Mouse (Mus musculus) spleen, adult 12 weeks (tissue): Measurements from ENCODE around the gene Fam169b.
"Not testable (repeated sequence)": the region's sequence is repeated elsewhere in the genome, so short reads cannot be mapped to it uniquely, and the experiment has no call there.

Source experiments
- DNase-seq: peaks from one replicate; pipeline ENCODE4 v3.0.0; 2022; ENCODE audit warnings: low spot score

The Fam169b gene

DNA sequence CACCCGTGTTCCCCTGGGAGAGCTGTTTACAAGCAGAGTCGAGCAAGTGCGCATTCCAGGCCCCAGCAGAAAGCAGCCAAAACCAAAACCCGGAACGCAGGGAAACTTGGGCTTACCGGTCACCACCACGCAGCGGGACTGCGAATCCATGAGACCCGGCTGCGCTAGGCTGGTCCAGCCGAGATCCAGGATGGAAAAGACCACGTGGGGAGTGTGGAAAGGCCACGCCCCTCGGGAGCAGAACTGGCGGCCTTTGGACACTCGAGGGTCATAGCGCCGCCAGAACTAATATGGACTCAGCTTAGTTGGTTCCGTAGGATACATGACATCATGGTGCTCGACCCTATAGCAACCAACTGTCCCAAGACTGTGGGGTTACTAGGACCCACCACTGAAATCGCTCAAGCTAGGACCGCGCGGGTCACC lies 9.6 kb upstream of the Fam169b start, which contains the start of gene Pgpep1l:
Gene Pgpep1l (minus strand): TSS at position 206 of the 426 bp plus-strand sequence.
- DNase-seq: no peak

DNA sequence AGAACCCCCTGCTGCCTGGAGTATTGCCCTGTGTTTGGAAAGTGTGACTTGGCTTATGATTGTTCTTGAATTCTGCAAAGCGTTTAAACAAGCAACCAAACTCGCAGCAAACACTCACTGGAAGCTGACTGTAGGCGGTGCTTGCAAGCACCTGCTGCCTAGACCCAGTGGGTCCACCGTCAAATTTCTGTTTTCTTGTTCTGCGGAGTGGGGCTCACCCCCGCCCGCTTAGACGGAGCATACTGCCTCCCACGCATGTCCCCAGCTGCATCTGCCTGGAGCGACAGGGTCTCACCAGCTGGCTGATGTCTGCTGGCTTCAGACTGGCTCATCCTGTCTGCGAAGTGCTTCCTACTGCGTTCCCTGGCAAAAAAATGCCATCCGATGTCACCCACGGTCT lies 9.1 kb upstream of the Fam169b start:
- no peak for DNase-seq

DNA sequence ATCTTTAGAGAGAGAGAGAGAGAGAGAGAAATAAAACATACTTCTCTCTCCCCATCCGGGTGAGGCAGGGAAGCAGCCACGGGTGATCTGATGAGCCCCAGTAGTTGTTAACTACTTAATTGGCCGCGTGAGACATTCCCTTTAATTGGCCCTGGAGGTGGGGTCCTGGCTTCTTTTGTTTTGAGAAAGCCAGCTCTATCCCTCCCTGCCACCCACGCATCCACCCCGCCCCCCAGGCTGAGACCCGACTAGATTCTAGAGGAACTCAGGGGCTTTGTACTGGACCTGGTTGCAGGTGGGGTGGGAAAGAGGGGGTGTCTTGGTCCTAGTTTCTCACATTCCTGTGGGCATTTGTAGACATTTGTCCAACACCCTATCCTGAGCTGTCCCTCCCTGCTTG lies 8.2 kb upstream of the Fam169b start:
- DNase-seq: no peak

DNA sequence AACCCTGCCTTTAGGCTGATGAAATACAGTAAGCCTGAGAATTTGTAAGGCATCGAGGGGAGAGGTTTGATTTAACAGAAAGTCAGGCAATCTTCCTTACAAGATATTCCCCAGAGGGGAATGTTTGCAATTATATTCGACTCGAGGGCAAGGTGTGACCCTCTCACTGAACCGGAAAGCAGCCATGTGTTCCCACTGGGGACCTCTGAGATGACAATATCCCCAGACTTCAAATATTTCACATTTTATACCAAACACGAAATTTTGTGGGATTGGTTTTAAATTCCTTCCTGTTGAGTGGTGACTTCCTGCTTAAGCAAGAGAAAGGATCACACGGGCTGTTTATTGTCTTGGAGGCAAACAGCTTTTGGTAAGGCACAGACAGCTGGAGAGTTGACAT lies 6.9 kb upstream of the Fam169b start:
- no peak for DNase-seq

DNA sequence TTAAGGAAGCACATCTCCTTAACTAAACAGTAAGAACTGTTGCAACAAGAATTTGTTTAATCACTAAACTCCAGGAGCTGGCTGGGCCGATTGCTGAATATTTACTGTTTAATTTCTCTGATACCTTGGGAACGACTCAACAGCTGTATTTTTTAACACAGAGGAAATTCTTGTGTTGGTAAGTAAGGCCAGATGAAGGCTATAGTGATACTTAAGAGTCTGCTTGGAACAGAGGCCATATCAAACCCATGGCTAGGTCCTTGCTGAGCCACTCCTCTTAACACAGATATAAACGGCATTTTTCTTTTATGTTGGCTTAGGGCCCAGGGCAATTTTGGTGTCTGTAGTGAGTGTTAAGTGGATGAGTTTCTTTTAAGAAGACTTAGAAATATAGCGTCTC lies 3.1 kb upstream of the Fam169b start:
- no peak for DNase-seq

DNA sequence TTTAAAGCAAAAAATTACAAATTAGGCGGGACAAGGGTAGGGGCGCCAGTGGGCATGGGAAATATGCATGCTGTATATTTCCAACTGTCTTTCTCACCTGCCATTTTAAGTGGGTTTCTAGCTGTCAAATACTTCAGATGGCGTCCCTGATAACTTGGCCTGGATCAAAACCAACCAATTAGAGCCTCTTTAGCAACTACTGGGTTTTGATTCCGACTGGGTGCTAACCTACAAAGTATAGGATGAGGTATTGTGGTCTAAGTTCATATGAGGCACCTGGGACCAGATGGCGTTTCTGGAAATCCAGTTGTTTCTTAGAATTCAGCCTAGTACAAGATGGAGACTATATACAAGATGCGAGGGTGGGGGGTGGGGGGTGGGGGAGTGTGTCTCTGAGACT lies 1.8 kb upstream of the Fam169b start:
- DNase-seq: no peak

DNA sequence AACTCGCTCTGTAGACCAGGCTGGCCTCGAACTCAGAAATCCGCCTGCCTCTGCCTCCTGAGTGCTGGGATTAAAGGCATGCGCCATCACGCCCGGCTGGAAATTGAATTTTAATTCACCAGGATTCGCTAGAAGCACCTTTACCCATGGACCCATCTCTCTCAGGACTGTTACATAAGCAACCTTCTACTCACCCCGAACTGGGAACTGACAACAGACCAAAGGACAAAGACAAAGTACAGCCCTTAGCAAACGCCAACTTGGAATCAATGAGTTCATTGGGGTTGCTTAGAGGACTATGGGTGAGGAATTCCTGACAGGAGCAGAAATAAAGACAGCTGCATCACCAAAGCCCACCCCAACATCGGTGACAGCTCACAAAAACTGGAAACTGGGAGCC lies 1.0 kb upstream of the Fam169b start:
- DNase-seq: no peak

DNA sequence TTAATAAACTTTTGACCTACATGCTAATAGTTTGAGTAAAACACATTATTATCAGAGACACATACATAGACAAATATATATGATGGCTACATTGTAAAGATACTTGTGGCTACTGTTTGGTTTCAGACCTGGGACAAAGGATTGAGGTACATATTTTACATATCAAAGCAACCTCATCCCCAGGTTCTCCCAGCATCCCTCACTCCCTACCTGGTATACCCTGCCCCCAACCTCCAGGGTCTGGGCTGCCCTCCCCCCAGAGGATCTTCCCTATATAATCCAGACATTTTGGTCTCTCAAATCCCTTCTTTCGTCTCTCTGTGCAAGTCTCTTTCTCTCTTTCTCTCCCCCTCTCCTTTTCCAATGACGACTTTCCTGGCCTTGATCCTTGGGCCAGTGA lies 579 bp downstream of the Fam169b start:
- no peak for DNase-seq

DNA sequence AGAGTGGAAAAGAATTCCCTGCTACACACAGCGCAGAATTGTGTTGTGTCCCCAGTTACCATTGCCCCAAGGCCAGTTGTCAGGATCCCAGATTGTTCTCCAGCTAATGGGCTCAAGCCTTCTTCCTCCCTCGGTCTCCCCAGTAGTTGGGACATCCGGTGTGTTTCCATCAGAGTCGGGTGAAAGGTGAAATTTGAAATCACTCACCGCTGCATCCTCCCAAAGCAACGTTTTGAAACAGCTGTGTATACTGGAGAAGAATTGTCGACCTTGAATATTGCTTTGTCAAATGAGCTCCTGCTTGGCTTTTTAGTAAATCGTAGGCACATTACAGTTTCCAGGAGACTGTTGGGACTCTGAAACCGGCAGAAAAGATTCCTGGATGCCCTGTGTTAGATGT lies 1.3 kb downstream of the Fam169b start:
- DNase-seq: no peak

DNA sequence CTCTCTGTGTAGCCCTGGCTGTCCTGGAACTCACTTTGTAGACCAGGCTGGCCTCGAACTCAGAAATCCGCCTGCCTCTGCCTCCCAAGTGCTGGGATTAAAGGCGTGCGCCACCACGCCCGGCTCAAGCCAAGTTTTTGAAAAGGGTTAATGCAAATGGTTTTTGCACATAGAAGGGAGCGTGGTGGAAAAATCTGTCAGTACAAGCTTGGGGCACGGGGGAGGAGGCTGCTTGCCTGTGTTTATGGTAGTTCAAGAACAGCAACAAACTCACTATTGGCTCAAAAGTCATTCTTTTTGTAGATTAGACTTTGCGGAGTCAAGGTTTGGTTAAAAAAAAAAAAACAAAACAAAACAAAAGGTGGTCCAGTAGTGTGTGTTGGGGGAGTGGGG lies 1.8 kb downstream of the Fam169b start:
- not testable (repeated sequence) for DNase-seq

DNA sequence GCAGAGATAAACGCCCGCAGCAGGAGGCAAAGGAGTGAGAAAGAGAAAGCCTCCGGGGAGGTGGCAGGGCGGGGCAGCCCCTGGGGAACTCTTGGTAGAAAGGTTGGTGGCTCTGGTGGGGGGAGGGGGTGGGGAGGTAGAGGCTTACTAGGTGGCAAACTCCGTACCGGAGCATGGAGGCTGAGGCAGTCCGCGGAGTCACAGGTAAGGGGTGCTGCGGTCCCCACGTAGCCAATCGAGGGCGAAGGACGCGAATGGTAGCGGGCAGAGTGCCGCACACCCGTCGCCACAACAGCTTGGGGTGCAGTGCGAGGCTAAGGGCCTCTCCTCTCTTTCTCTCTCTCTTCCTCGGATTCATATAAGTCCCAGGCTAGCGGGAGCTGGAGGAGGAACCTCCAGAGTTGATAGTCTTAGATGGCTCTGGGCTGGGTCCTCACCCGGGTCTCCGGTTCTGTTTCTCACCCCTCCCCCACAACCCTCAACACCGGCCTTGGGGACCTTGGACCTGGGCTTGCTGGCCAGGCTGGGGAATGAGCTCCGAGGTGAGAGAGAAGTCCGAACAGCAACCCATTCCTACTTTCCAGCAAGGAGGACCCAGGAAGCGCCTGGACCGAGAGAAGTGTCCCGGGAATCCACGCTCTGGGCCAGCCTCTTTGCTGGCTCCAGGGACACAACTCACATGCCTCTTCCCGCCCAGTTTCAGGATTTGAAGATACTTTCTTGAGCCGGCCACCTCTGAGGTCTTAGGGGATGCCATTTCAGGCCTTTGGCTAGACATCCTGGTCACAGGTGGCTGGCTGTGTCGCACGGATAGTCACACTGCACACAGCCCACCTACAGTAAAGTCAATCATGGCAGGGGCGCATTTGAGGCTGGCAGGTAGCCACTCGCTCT lies 2.4 kb downstream of the Fam169b start:
- DNase-seq: no peak

DNA sequence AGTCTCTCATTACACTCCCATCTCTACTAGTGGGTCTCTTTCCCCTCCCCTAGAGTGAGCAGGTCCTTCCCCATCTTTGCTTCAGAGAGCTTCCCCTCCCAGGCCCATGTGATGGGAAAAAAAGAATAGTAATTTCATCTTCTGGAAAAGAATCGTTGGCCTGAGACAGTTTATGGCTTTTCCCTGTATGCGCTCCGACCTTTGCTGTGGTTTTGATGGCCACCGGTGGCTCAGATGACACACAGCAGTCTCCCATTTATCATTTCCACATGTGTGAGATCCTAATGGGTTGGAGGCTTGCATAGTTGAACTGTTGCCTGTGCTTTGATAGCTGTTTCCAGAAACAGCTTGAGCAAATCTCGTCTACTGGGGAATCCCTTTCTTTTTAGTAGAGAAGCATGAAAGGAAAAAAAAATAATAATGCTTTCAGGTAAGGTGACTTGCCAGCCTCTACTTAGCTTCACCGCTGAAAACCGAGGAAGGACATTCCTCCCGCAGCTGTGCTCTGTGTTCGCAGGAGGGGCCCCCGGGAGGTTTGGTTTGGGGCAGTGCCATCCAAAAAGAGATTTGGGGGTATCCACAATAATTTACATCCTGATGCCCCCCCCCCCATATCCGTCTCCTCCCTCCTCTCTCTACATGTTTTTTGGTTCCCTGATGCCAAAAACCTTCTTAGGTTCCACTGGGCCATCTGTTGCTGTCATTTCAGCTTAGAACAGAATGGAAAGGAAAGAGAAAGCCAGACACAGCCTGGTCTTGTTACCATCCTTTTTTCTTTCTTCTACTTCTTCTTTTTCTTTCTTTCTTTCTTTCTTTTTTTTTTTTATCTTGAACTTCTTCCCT lies 3.6 kb downstream of the Fam169b start:
- DNase-seq: no peak

DNA sequence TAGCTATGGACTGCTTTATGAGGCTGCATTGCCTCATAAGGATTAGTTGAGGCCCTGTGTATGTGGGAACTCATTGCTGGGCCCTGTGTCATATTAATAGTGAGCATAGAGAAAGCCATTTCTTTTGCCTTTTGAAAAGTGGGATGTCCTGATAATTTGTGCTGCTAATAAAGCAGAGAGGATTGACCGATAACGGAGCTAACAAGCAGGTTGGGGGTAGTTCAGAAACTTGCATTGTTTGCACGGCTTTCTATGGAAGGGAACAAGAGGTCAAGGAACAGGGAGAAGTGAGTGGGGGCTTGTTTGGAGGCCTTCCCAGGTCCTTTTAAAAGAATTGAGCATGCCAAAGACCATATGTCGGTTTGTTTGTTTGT lies 4.2 kb downstream of the Fam169b start:
- DNase-seq: no peak

DNA sequence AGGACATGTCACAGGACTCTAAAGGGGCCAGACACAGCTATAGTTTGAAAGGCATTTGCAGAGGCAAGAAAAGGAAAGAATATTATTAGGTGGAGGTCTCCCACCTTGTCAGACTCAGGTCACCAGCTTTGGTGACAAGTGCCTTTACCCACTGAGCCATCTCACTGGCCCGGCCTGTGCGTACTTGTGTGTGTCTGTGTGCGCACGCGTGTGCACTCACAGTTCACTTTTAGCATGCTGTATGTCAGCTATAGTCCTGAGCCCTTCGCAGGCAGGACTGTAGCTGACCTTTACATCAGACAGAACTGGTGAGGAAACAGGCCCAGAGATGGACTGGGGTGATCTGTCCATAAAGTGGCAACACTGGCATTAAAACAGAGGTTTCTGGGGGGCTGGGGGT lies 4.7 kb downstream of the Fam169b start:
- no peak for DNase-seq

DNA sequence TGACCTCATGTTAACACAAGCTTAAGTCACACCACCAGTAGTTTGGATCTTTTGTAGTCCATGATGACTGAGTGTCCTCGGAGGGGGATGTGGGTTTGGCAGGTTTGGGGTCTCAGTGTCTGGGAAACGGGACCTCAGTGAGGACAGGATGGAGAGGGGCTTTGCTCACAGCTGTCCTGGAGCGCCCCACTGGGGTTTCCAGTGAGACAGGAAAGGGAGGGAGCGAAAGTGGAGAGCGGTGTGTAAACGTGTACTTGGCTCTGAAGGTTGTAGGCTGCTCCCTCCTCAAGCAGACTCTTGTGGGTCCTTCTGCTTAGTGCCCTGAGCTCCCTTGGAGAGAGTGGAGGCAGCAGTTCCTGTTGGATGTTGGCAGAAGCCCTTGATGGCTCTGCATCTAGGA lies 5.3 kb downstream of the Fam169b start:
- DNase-seq: no peak

DNA sequence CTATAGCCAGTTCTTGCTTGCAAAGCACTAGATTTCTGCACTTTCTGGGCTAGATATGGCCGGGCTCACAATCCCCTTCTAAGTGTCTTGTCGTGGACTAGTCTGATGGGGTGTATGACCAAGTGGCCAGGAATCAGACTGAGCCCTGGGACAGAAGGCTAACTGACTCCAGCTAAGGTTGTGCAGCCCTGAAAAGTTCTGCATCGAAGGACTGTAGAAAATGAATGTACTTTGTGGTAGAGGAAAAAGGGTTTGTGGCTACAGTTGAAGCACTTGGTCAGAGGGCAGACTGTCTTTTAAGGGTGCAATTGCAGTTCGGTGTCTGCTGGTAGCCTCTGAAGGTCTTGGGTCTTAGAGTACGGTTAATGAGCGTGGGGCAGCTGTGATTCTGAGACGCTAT lies 5.8 kb downstream of the Fam169b start:
- DNase-seq: no peak

DNA sequence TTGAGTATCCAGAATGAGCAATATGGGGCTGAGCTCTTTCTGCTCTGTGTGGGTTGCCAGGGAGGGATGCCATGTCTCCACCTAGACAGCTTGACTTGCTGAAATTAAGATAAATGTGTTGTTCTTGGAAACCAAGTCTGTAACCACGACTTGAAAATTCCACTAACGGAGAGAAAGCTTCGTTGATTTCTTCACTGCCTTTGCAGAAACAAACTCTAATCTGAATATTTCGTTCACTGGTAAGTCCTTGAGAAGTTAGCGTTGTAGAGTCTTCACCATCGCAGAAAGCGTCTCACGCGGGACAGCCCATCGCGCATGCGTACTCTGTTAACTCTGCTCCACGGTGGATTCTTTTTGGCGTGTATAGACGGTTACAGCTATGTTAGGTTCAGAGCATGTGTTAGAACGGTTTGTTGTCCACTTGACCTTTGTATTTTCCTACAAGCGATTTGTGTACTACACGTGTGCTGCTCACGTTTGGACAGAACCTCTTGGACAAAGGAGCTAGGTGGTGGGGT lies 6.8 kb downstream of the Fam169b start:
- DNase-seq: no peak

DNA sequence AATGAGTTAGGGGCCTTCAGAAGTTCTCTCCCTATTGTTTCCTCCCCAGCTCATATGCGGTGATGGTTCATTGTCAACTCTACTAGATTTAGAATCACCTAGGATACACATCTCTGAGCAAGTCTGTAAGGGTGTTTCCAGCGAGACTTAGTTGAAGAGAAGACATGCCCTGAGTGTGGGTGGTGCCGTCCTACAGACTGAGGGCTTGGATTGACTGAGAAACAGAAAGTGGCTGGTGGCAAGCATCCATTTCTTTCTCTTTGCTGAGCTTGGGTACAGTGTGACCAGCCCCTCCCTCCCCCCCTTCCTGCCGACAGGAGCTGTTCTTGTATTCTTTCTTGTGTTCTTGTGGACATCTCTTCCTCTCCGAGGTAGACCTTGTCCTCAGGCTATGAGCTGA lies 7.7 kb downstream of the Fam169b start:
- no peak for DNase-seq

DNA sequence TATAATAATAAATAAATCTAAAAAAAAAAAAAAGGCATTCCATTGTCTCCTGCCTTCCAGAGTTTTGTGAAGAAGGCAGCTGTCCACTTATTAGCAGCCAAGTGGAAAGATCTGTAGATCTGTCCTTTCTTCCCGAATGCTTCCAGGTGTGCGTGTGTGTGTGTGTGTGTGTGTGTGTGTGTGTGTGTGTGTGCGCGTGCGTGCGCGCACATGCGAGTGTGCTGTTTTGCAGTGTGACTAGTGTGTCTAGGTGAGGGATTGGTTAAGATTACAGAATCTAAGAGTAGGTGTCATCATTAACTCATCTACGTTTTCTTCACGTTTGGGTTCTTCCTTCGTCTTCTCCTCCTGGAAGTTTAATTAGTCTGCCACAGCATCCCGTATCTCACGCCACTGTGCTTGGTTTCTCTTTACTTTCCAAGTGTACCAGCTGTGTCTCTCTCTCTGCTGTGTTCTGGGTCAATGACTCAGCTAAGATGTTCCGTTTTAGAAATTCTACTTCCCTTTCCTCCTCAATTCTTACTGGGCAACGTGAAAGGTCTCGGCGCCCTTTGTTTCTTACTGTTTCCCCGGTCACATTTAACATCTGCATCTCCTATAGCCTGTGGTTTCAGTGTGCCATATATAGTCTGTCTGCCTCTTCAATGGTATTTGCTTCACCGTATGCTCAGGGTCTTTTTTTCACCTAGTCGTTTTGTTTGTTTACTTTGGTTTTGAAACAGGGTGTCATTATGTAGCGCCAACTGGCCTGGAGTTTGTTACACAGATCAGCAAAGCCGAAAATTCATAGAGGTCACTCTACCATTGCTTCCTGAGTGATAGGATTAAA lies 8.9 kb downstream of the Fam169b start:
- DNase-seq: no peak

DNA sequence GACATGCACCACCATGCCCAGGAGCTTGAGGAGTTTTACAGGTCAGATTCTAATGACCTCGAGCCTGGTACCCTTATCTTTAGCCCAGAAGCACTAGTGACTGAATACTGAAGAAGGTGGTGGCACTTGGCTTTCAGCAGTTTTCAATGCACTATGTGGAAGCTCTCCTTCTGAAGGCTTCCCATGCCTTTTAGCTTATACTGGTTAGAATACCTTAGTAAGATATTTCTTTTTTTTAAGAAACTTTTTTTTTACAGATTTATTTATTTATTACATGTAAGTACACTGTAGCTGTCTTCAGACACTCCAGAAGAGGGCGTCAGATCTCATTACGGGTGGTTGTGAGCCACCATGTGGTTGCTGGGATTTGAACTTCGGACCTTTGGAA lies 9.5 kb downstream of the Fam169b start:
- DNase-seq: not testable (repeated sequence)

DNA sequence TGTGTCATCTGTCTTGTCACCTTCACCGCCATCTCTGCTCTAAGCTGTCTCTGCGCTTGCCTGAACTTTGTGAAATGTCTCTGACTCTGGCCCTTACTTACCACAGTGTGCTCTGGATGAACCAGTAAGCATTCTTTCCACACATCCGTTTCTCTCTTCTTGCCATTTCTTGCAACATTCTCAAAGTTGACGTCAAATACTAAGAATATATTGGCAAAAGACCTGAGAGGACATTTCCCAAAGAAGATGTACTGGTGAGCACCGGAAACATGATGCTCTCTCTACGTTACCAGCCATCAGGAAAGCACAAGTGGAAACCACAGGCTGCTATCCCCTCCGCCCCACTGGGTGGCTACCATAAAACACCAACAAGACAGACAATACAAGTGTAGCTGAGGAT lies 10.1 kb downstream of the Fam169b start:
- no peak for DNase-seq

DNA sequence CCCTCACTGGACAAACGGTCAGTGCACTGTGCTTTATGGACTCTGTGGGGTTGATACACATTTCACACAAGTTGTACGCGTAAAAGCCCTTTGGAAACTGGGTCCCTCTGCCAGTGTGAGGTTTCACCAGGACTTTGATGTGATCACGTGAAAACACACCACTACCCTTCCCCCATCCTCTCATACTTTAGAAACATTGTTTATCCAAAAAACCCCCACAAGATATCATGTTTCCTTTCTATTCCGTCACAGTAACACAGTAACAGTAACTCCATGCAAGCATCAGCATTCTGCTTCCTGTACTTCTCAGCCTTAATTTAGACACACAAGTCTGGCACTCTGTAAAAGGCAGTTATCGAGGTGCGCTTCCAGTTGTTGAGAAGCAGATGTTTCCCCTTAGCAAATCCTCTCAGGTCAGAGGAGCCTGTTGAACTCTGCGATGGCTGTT lies 12.2 kb downstream of the Fam169b start:
- no peak for DNase-seq
